Mouse (Mus musculus) mesoderm, embryonic 11.5 days (tissue): ENCODE measurements around the gene Zfp697.
A peak's percentile ranks its signal among the peaks of the same experiment; 100 is the strongest.
"Not testable (repeated sequence)": the region's sequence is repeated elsewhere in the genome, so short reads cannot be mapped to it uniquely, and the experiment has no call there.

ENCODE experiments used
- DNase-seq: peaks from one replicate; pipeline ENCODE4 v3.0.0-alpha.2; 2012; ENCODE audit warnings: low read depth, low spot score

The Zfp697 gene

GRCm38 (mm10) chr3:98368776-98369175, 13.5 kb upstream of the Zfp697 start:
- no peak for DNase-seq

GRCm38 (mm10) chr3:98374062-98374719, 8.1 kb upstream of the Zfp697 start:
- DNase-seq, result no peak

- no peak for DNase-seq
Observed at GRCm38 (mm10) chr3:98374980-98375379, 7.3 kb upstream of the Zfp697 start.

GRCm38 (mm10) chr3:98378267-98378666, 4.0 kb upstream of the Zfp697 start:
- no peak for DNase-seq

DNA sequence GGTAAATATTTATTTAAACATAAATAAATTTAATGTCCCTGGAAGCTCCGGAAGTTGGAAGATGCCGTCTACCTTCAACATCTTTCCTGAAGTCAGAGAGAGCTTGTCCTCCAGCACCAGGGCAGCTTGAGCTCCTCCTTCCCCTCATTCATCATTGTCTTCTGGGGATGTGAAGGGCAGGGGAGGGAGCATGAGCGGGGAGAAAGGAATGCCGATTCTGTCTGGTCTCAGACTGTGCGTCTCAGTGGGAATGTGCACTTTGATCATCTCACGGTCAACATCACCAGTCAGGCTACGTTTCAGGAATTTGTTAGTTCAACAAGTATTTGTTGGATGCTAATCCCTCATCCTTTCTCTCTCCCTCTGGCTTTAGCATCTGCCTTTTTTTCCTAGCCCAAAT, 3.0 kb upstream of the Zfp697 start:
- DNase-seq, result peak; percentile 82

DNA sequence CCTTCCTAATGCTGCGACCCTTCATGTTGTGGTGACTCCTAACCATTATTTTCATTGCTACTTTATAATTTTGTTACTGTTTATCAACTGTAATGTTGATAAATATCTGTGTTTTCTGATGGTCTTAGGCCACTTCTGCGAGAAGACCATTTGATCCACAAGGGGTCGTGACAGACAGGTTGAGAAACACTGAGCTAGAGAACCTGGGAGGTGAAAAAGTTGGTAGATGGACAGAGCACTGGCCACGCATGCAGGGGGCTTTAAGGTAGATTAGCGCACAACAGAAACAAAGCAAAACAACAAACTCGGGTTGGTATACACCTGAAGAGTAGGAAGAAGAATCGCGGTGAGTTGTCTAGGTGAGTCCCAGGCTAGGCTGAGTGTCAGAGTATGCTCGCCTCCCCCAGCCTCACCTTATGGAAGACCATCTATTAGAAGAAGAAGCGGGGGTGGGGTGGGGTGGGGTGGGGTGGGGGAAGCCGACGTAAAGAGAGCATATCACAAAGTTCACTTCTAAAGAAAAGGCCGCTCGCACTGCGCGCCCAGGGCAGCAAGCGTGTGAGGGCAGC, 500 bp upstream of the Zfp697 start:
- peak; percentile 23 for DNase-seq

DNA sequence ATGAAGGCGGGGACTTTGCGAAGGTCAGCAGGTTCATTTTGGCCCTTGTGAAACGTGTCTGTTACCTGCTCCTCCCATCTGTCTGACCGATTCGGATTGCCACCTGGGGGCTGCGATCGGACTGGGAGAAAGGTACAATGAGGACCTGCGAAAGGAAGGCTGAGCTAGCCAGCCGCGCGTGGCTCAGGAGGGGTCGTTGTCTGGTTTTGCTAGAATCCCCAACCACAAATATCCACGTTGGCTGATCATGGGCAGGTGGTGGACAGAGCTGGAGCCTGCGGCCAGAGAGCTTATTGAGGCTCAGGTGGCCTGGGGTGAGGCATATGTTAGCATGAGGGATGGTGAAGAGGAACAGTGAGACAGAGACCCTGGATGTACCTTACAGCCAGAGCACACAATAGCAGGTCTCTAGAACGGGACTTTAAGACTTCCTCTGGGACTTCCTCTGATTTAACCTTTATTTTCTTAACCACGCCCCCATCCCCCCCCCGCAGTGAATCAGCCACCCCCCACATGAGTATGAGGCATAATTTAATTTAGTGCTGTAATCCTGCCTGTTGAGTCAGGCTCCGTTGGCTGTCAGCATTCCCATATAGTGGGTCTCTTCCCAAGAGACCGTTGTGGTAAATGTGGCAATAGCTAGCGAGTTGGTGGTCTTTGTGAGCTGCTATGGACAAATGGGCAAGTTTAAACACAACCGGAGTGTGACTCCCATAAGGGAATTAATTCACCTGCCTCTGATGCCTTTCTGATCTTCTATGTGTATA, 946 bp downstream of the Zfp697 start:
- DNase-seq, result no peak

GRCm38 (mm10) chr3:98387086-98387485, 4.8 kb downstream of the Zfp697 start:
- no peak for DNase-seq

- no peak for DNase-seq
Observed at GRCm38 (mm10) chr3:98387756-98388155, 5.5 kb downstream of the Zfp697 start.

GRCm38 (mm10) chr3:98389305-98389704, 7.0 kb downstream of the Zfp697 start:
- no peak for DNase-seq

- not testable (repeated sequence) for DNase-seq
Observed at GRCm38 (mm10) chr3:98404268-98404895, 22.1 kb downstream of the Zfp697 start.

GRCm38 (mm10) chr3:98405877-98406276, 23.6 kb downstream of the Zfp697 start:
- DNase-seq, result not testable (repeated sequence)

- DNase-seq, result not testable (repeated sequence)
Observed at GRCm38 (mm10) chr3:98406569-98407144, 24.4 kb downstream of the Zfp697 start.

- not testable (repeated sequence) for DNase-seq
Observed at GRCm38 (mm10) chr3:98407261-98407780, 25.1 kb downstream of the Zfp697 start.

- DNase-seq, result not testable (repeated sequence)
Observed at GRCm38 (mm10) chr3:98410619-98411580, 28.6 kb downstream of the Zfp697 start.

GRCm38 (mm10) chr3:98413733-98414132, 31.5 kb downstream of the Zfp697 start:
- DNase-seq, result no peak

- no peak for DNase-seq
Observed at GRCm38 (mm10) chr3:98414296-98414695, 32.0 kb downstream of the Zfp697 start.

GRCm38 (mm10) chr3:98416426-98417250, 34.4 kb downstream of the Zfp697 start:
- no peak for DNase-seq

DNA sequence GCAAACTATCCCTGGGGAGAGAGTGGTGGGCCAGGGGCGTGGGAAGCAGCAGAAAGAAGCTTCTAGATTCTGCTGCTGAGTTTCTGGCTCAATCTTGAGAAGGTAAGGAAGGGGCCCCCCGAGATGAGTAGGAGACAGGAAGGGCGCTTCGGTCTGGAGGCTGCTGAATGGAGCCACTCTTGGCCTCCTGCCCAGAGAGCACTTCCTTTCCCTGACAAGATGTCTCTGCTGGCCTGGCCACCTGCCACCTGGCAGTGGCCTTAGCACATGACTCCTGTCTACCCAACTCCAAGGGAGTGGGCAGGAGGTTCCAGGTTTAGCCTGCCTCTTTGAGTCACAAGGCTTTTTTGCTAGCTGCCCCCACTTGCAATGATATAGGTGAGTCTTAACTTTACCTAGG, 35.1 kb downstream of the Zfp697 start:
- no peak for DNase-seq
